Mouse (Mus musculus) heart, postnatal 0 days (tissue): ENCODE results near the gene Tnnt2. TPM values are rescaled to one million over a fixed set of nuclear protein-coding genes. Genes with fewer than 3 reads are reported as not detected.

ENCODE experiments used
- ATAC-seq: fragments of 200-750 bp; cut with Nextera tagmentation; 2 replicates; pipeline ENCODE4 v1.8.0; 2017; ENCODE audit warnings: low read depth, moderate number of reproducible peaks, moderate library complexity; ENCODE audit not compliant: insufficient read depth
- DNase-seq: peaks from one replicate; pipeline ENCODE4 v3.0.0-alpha.2; 2016; ENCODE audit warnings: low spot score
- H3K27ac ChIP-seq: fragments of 300-500 bp; sonication (generic); 2 replicates; pipeline ENCODE4 v1.5.1; 2014; ENCODE audit warnings: low read depth, mild to moderate bottlenecking
- H3K27me3 ChIP-seq: fragments of 300-500 bp; sonication (generic); 2 replicates; pipeline ENCODE4 v1.6.1; 2014; ENCODE audit warnings: low read length, mixed read lengths; ENCODE audit not compliant: control insufficient read depth, insufficient read depth
- H3K36me3 ChIP-seq: fragments of 300-500 bp; sonication (generic); replicated peaks from 2 replicates; pipeline ENCODE4 v1.6.1; 2014; ENCODE audit warnings: low read length, mixed read lengths; ENCODE audit not compliant: control insufficient read depth, insufficient read depth
- H3K4me1 ChIP-seq: fragments of 300-500 bp; sonication (generic); 2 replicates; pipeline ENCODE4 v1.6.1; 2014; ENCODE audit warnings: antibody characterized with exemption; ENCODE audit not compliant: control insufficient read depth, insufficient read depth
- H3K4me2 ChIP-seq: fragments of 300-500 bp; sonication (generic); 2 replicates; pipeline ENCODE4 v1.6.1; 2014; ENCODE audit warnings: low read depth, mild to moderate bottlenecking, low read length, moderate library complexity
- H3K4me3 ChIP-seq: fragments of 300-500 bp; sonication (generic); 2 replicates; pipeline ENCODE4 v1.5.1; 2014; ENCODE audit warnings: low read depth, low read length
- H3K9ac ChIP-seq: fragments of 300-500 bp; sonication (generic); replicated peaks from 2 replicates; pipeline ENCODE4 v1.6.1; 2014; ENCODE audit warnings: low read depth, low read length, mixed read lengths
- H3K9me3 ChIP-seq: fragments of 300-500 bp; sonication (generic); replicated peaks from 2 replicates; pipeline ENCODE4 v1.6.1; 2016; ENCODE audit warnings: low read length; ENCODE audit not compliant: control insufficient read depth
- CTCF ChIP-seq: IDR thresholded peaks from 2 replicates; pipeline ENCODE4 v1.5.1; 2016; ENCODE audit warnings: antibody characterized with exemption, control low read depth, low read depth
- EP300 ChIP-seq: IDR thresholded peaks from 2 replicates; pipeline ENCODE4 v1.6.1; 2016; ENCODE audit warnings: antibody characterized with exemption, low read depth
- WGBS: fragments of 180-500 bp; shearing (Covaris S2); extraction: QIAGEN DNeasy Blood & Tissue Kit; methylation state at CpG from one replicate; pipeline ENCODE4 v1.1.7; 2014; 5-methylcytosine and 5-hydroxymethylcytosine counted together
- polyA plus RNA-seq: library from polyadenylated mRNA; unstranded; fragments of >200 nt; fragmentation: Nextera tagmentation; extraction: Ambion mirVana; gene quantifications from 2 replicates; pipeline ENCODE4 v1.2.1, GENCODE M21; 2015
- total RNA-seq: library from RNA; depleted of rRNA; stranded (reverse); fragments of >200 nt; gene quantifications from 2 replicates; pipeline ENCODE4 v1.2.3, GENCODE M21; 2014; ENCODE audit warnings: low replicate concordance; rRNA removed

Tnnt2 gene
- total and polyA plus RNA-seq, 2 experiments from 2014 or later = 1,929 to 14,025 TPM

DNA sequence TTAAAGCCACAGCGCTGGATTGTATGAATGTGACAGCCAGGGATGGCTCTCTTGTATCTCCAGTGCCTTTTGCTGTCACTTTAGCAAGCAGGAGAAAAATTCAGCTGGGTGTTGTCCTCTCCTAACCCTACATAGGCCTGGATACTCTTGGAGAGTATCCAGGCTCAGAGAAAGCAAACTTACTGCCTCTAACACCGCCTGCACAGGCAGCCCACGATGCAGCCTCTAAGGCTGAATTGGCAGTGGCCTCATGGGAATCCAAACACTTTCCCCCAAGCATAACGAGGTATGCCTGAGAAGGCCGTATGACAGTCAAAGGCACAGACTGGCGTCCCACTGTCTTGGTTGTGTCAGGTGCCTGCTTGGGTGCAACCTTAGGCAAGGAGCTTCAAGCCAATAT lies 56.1 kb downstream of the Tnnt2 start:
- DNase-seq (no peak), ATAC-seq (no peak)
- Histone ChIP-seq H3K27me3 (peaks cover 14% of the 10 kb centered on the region; the same call in 1 of the 2 replicates), H3K36me3 (no peaks in the 10 kb centered on the region), H3K9ac (no peak overlapping the region), H3K4me1 (no peaks in the 10 kb centered on the region), H3K27ac (no peak overlapping the region), H3K4me3 (no peak overlapping the region), H3K9me3 (no peaks in the 10 kb centered on the region), H3K4me2 (no peak overlapping the region)
- WGBS = 59% methylated on average over 6 of the region's 6 CpGs
- no peak for TF ChIP-seq CTCF
- no peak for TF ChIP-seq EP300

- TF ChIP-seq CTCF = no peak
- Histone ChIP-seq H3K4me2 (no peak overlapping the region), H3K9me3 (no peaks in the 10 kb centered on the region), H3K27me3 (peaks cover 14% of the 10 kb centered on the region; the same call in 1 of the 2 replicates), H3K4me1 (no peaks in the 10 kb centered on the region), H3K27ac (no peak overlapping the region), H3K9ac (no peak overlapping the region), H3K4me3 (no peak overlapping the region), H3K36me3 (no peaks in the 10 kb centered on the region)
- ATAC-seq = no peak
- WGBS = 78% methylated on average over 6 of the region's 6 CpGs
- no peak for DNase-seq
These were observed 56.6 kb downstream of the Tnnt2 start for GRCm38 (mm10) chr1:135892764-135893163.

GRCm38 (mm10) chr1:135893377-135893776 lies 57.2 kb downstream of the Tnnt2 start:
- peaks cover 14% of the 10 kb centered on the region; the same call in 1 of the 2 replicates for H3K27me3 ChIP-seq
- no peak overlapping the region for H3K27ac ChIP-seq
- TF ChIP-seq EP300 (no peak), CTCF (no peak)
- H3K9me3 ChIP-seq = no peaks in the 10 kb centered on the region
- H3K4me1 ChIP-seq = no peaks in the 10 kb centered on the region
- DNase-seq = no peak
- no peak for ATAC-seq
- H3K9ac ChIP-seq = no peak overlapping the region
- no peak overlapping the region for H3K4me2 ChIP-seq
- H3K4me3 ChIP-seq = no peak overlapping the region
- H3K36me3 ChIP-seq = no peaks in the 10 kb centered on the region
- 86% methylated on average over 3 of the region's 3 CpGs for WGBS

DNA sequence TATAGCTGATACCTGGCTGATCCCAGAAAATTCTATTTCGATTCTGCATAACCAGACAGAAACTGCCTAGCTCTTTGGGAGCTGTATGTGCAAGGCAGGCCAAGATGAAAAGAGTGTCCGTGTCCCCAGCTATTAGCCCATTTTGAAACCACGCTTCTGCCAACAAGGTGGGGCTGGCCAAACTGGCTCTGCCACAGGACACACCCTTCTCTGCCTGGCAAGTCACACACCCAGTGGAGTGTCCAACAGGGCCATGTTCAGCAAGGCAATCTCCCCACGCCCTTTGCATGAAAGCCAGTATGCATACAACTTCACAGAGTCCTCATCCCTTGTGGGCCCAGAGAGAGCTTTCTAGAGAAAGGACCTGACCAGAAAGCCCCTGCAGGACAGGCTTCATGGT lies 59.2 kb downstream of the Tnnt2 start:
- H3K9ac ChIP-seq = no peak overlapping the region
- TF ChIP-seq EP300 (no peak), CTCF (no peak)
- 78% methylated on average over 4 of the region's 4 CpGs for WGBS
- H3K9me3 ChIP-seq = no peaks in the 10 kb centered on the region
- H3K27me3 ChIP-seq = peaks cover 19% of the 10 kb centered on the region; the same call in 1 of the 2 replicates
- no peak overlapping the region for H3K4me2 ChIP-seq
- no peak overlapping the region for H3K4me3 ChIP-seq
- no peak overlapping the region for H3K27ac ChIP-seq
- DNase-seq (no peak), ATAC-seq (no peak)
- H3K36me3 ChIP-seq = no peaks in the 10 kb centered on the region
- H3K4me1 ChIP-seq = no peaks in the 10 kb centered on the region

GRCm38 (mm10) chr1:135899295-135899694 lies 63.1 kb downstream of the Tnnt2 start:
- Histone ChIP-seq H3K27ac (no peak overlapping the region), H3K27me3 (0 out of 2 replicates have a peak, but pooled peaks cover 5% of the 10 kb centered on the region), H3K4me3 (no peak overlapping the region), H3K9ac (no peak overlapping the region), H3K4me1 (no peaks in the 10 kb centered on the region), H3K4me2 (no peak overlapping the region), H3K9me3 (no peaks in the 10 kb centered on the region), H3K36me3 (no peaks in the 10 kb centered on the region)
- ATAC-seq (no peak), DNase-seq (no peak)
- TF ChIP-seq CTCF = no peak
- TF ChIP-seq EP300 = no peak
- WGBS = 78% methylated on average over 6 of the region's 6 CpGs

DNA sequence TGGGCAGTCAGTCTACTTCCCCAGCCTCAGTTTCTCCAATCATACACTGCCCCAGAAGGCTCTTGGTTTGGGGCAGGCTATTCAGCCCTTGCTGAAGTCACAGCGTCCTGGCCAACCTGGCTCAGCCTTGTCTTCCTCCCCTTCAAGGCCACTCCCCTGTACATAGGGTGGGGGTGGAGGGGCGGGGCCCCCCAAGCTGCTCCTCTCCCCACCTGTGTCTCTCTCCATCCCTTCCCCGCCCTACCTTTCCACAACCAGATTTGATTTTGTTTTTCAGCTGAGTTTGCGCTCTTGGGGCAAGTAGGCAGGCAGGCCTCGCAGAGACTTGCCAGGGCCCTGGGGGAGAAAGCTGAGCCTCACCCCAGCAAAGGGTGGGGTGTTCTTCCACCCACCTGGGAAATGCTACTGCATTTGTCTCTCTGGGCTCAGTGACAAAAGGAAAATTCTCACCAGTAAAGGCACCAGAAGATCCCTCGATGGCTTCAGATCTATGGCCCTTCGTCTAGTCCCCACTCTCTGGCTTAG lies 63.9 kb downstream of the Tnnt2 start:
- H3K27ac ChIP-seq = no peak overlapping the region
- no peaks in the 10 kb centered on the region for H3K36me3 ChIP-seq
- no peak overlapping the region for H3K4me2 ChIP-seq
- H3K4me3 ChIP-seq = no peak overlapping the region
- 66% methylated on average over 7 of the region's 7 CpGs for WGBS
- no peak for DNase-seq
- 0 out of 2 replicates have a peak, but pooled peaks cover 5% of the 10 kb centered on the region for H3K27me3 ChIP-seq
- no peaks in the 10 kb centered on the region for H3K9me3 ChIP-seq
- TF ChIP-seq CTCF (no peak), EP300 (no peak)
- H3K4me1 ChIP-seq = no peaks in the 10 kb centered on the region
- H3K9ac ChIP-seq = no peak overlapping the region
- ATAC-seq = no peak

Other genes with a start within 250 kb of the Tnnt2 start
- 14.1 and 29.9 TPM in 2 replicates for gene Nav1, start 229.1 kb upstream of the Tnnt2 start, total RNA-seq
- gene Nav1, start 229.1 kb upstream of the Tnnt2 start, polyA plus RNA-seq = 9.2 and 10.3 TPM in 2 replicates
- gene Csrp1, start 116.3 kb upstream of the Tnnt2 start, total RNA-seq = 529 and 840 TPM in 2 replicates
- gene Csrp1, start 116.3 kb upstream of the Tnnt2 start, polyA plus RNA-seq = 128 and 145 TPM in 2 replicates
- gene Phlda3, start 70.2 kb upstream of the Tnnt2 start, total RNA-seq = 87.5 and 130 TPM in 2 replicates
- 65.5 and 67.2 TPM in 2 replicates for gene Phlda3, start 70.2 kb upstream of the Tnnt2 start, polyA plus RNA-seq
- gene Tnni1, start 56.9 kb upstream of the Tnnt2 start, total RNA-seq = 4,186 and 4,592 TPM in 2 replicates
- gene Tnni1, start 56.9 kb upstream of the Tnnt2 start, polyA plus RNA-seq = 4,392 and 4,399 TPM in 2 replicates
- gene Lad1, start 17.8 kb upstream of the Tnnt2 start, total RNA-seq = 4.4 and 32.9 TPM in 2 replicates
- gene Lad1, start 17.8 kb upstream of the Tnnt2 start, polyA plus RNA-seq = 9.1 and 11.1 TPM in 2 replicates
- gene Pkp1, start 82.9 kb downstream of the Tnnt2 start, total RNA-seq = 0.58 TPM in 1 of 2 replicates, not detected in the other
- 0.05 TPM in 2 replicates for gene Pkp1, start 82.9 kb downstream of the Tnnt2 start, polyA plus RNA-seq
- not detected in 2 replicates for gene Igfn1, start 170.0 kb downstream of the Tnnt2 start, total RNA-seq
- 0.04 and 0.05 TPM in 2 replicates for gene Igfn1, start 170.0 kb downstream of the Tnnt2 start, polyA plus RNA-seq
- gene Tmem9, start 171.8 kb downstream of the Tnnt2 start, total RNA-seq = 45.3 and 46.0 TPM in 2 replicates
- gene Tmem9, start 171.8 kb downstream of the Tnnt2 start, polyA plus RNA-seq = 51.2 and 57.3 TPM in 2 replicates
- gene Ascl5, start 214.4 kb downstream of the Tnnt2 start, total RNA-seq = not detected in 2 replicates
- not detected in 2 replicates for gene Ascl5, start 214.4 kb downstream of the Tnnt2 start, polyA plus RNA-seq
- 13.8 TPM in 1 of 2 replicates, not detected in the other for gene Cacna1s, start 216.4 kb downstream of the Tnnt2 start, total RNA-seq
- gene Cacna1s, start 216.4 kb downstream of the Tnnt2 start, polyA plus RNA-seq = 0.49 and 0.80 TPM in 2 replicates